Mouse (Mus musculus) heart, adult 18-20 months (tissue): Measurements from ENCODE around the gene Rapgef5. TPM values are rescaled to one million over a fixed set of nuclear protein-coding genes. Genes with fewer than 3 reads are reported as not detected.

ENCODE experiments used
- DNase-seq, 2 experiments: peaks; one replicate each; pipeline ENCODE4 v3.0.0; 2021 to 2022; ENCODE audit warnings: mixed read lengths in 1 of 2
- long read RNA-seq, 2 experiments: library from polyadenylated mRNA; stranded (forward); transcript quantifications; one replicate each; pipeline ENCODE4 v2.0.0; 2021
- total RNA-seq, 2 experiments: library from RNA; stranded (reverse); gene quantifications; 2 replicates each; pipeline ENCODE4 v1.2.3; 2021

Rapgef5 gene
- 10 to 100 TPM; 31.7 to 34.8 TPM for total RNA-seq
- long read RNA-seq, experiment 1, partial matches to known transcripts = 0 of 7 reads
- long read RNA-seq, experiment 1, other reads (novel, unspliced or antisense) = 7 of 7 reads
- long read RNA-seq, experiment 2, partial matches to known transcripts = 0 of 2 reads
- long read RNA-seq, experiment 2, other reads (novel, unspliced or antisense) = 2 of 2 reads

- DNase-seq = no peak
Measured at GRCm38 (mm10) chr12:117516179-117516578, at the start of gene Rapgef5. Gene Rapgef5, plus strand, starts transcription at chr12:117516479.

GRCm38 (mm10) chr12:117468329-117468728 is 48.0 kb upstream of the Rapgef5 start:
- DNase-seq = peak; percentile 60 to 76

- DNase-seq = peak in 1 of 2 experiments; percentile 46
Measured at GRCm38 (mm10) chr12:117479014-117479413, 37.3 kb upstream of the Rapgef5 start.

GRCm38 (mm10) chr12:117479680-117480079 is 36.6 kb upstream of the Rapgef5 start:
- DNase-seq = no peak

GRCm38 (mm10) chr12:117480958-117481357 is 35.3 kb upstream of the Rapgef5 start:
- DNase-seq = no peak

GRCm38 (mm10) chr12:117482665-117483064 is 33.6 kb upstream of the Rapgef5 start:
- DNase-seq = peak in 1 of 2 experiments; percentile 34

- no peak for DNase-seq
Measured at GRCm38 (mm10) chr12:117486118-117487057, 29.9 kb upstream of the Rapgef5 start.

GRCm38 (mm10) chr12:117496501-117497176 is 19.6 kb upstream of the Rapgef5 start:
- DNase-seq = no peak

GRCm38 (mm10) chr12:117497361-117497760 is 18.9 kb upstream of the Rapgef5 start:
- no peak for DNase-seq

- peak in 1 of 2 experiments; percentile 57 for DNase-seq
Measured at GRCm38 (mm10) chr12:117499242-117499641, 17.0 kb upstream of the Rapgef5 start.

- peak in 1 of 2 experiments; percentile 54 for DNase-seq
Measured at GRCm38 (mm10) chr12:117501180-117501579, 15.1 kb upstream of the Rapgef5 start.

- no peak for DNase-seq
Measured at GRCm38 (mm10) chr12:117502834-117503233, 13.4 kb upstream of the Rapgef5 start.

- no peak for DNase-seq
Measured at GRCm38 (mm10) chr12:117505163-117505562, 11.1 kb upstream of the Rapgef5 start.

GRCm38 (mm10) chr12:117507772-117508171 is 8.5 kb upstream of the Rapgef5 start:
- DNase-seq = no peak

- DNase-seq = no peak
Measured at GRCm38 (mm10) chr12:117509919-117510318, 6.4 kb upstream of the Rapgef5 start.

GRCm38 (mm10) chr12:117512468-117512867 is 3.8 kb upstream of the Rapgef5 start:
- DNase-seq = no peak

- DNase-seq = no peak
Measured at GRCm38 (mm10) chr12:117513150-117513932, 2.9 kb upstream of the Rapgef5 start.

- DNase-seq = no peak
Measured at GRCm38 (mm10) chr12:117517275-117517936, 1.1 kb downstream of the Rapgef5 start.

- DNase-seq = no peak
Measured at GRCm38 (mm10) chr12:117524311-117525013, 8.2 kb downstream of the Rapgef5 start.

- no peak for DNase-seq
Measured at GRCm38 (mm10) chr12:117527889-117528288, 11.6 kb downstream of the Rapgef5 start.
